Comparison of ENCODE assay signal across 10 mouse cellular contexts in genomic region chr15:85667906-85668590, GRCm38 (mm10).
DNase-seq lines count a peak whose midpoint lies in the region; ATAC-seq and TF ChIP-seq lines count a peak whose summit lies in the region.
"Had no signal": no experiment of that assay in that cellular context is flagged by ENCODE, and none has a peak within 500 bp of the region (broad histone marks: within the 10 kb centered on the region; RNA-seq: fewer than 3 reads in every experiment).

No protein-coding gene starts in this region.

- peak; percentile 24 for DNase-seq in adrenal gland, adult 2 months
- DNase-seq in adrenal gland, postnatal 14 days, result no peak
- DNase-seq in layer of hippocampus, adult 2 months (ENCODE audit: low spot score in 2 of 2), result no peak
- no peak for DNase-seq in layer of hippocampus, adult 8-10 months (ENCODE audit: low spot score in 2 of 2)
- DNase-seq in CH12.LX (ENCODE audit: extremely low read depth), result no peak
- no peak for DNase-seq in midbrain, postnatal 0 days (ENCODE audit: low spot score)
- no peak for DNase-seq in thymus, postnatal 0 days (ENCODE audit: low spot score)
- DNase-seq in left cerebral cortex, postnatal 4 days, result no peak
- DNase-seq: liver, postnatal 0 days had no signal

- H3K27ac ChIP-seq in layer of hippocampus, adult 2 months, result peak overlapping the region; percentile 100
- H3K27ac ChIP-seq in CH12.LX (ENCODE audit: insufficient read depth, low read depth), result no peak overlapping the region
- H3K27ac ChIP-seq in midbrain, postnatal 0 days (ENCODE audit: low read depth, low read length), result peak overlapping the region; percentile 71; the same call in 1 of the 2 replicates
- H3K27ac ChIP-seq: heart, embryonic 10.5 days had no signal

- dilution Hi-C loops in CH12.LX (cut with MboI; ENCODE audit: extremely low pct_ligation_motif_present, extremely low pct_unique_long_range_greater_than_20kb, low sequenced_read_pairs), result no loop called here

- H3K9ac ChIP-seq in CH12.LX (ENCODE audit: insufficient read depth, low read depth), result peak overlapping the region; percentile 91
- H3K9ac ChIP-seq in midbrain, postnatal 0 days (replicated peaks; ENCODE audit: low read length, poor library complexity, severe bottlenecking), result 0 out of 2 replicates have a peak overlapping the region, but pooled peaks have one; percentile 33
- H3K9ac ChIP-seq: liver, postnatal 0 days had no signal

- H3K4me2 ChIP-seq in CH12.LX (ENCODE audit: insufficient read depth, low read depth, poor library complexity, severe bottlenecking), result peak overlapping the region; percentile 93
- H3K4me2 ChIP-seq in midbrain, postnatal 0 days (ENCODE audit: low read depth, low read length, poor library complexity, severe bottlenecking), result peak overlapping the region; percentile 32

- peaks cover 0 to 3% of the 10 kb centered on the region in 2 experiments; a peak in 1 of 4 replicates for H3K4me1 ChIP-seq in CH12.LX (ENCODE audit: control insufficient read depth in 1 of 2, insufficient read depth in 2 of 2)
- peaks cover 4% of the 10 kb centered on the region; the same call in 1 of the 2 replicates for H3K4me1 ChIP-seq in midbrain, postnatal 0 days (ENCODE audit: insufficient read depth, low read length)

- 65% methylated on average over 7 of the region's 7 CpGs for WGBS in midbrain, postnatal 0 days

- no peaks in the 10 kb centered on the region for H3K36me3 ChIP-seq in CH12.LX (replicated peaks in 1 of 2; ENCODE audit: control insufficient read depth in 1 of 2, insufficient read depth in 1 of 2, low read length in 1 of 2)
- H3K36me3 ChIP-seq in midbrain, postnatal 0 days (ENCODE audit: insufficient read depth, low read length), result no peaks in the 10 kb centered on the region
- H3K36me3 ChIP-seq: heart, embryonic 10.5 days had no signal

- no peaks in the 10 kb centered on the region for H3K27me3 ChIP-seq in CH12.LX (replicated peaks)
- peaks cover 7% of the 10 kb centered on the region; the same call in 1 of the 2 replicates for H3K27me3 ChIP-seq in midbrain, postnatal 0 days (ENCODE audit: insufficient read depth, low read length)

- no peak for ATAC-seq in midbrain, postnatal 0 days (ENCODE audit: low FRiP score)
- ATAC-seq: liver, postnatal 0 days had no signal

- no peak for TF ChIP-seq RAD21 in CH12.LX (IDR thresholded peaks at IDR 0.05; ENCODE audit: low read depth, low read length)

- TF ChIP-seq EP300 in CH12.LX (IDR thresholded peaks at IDR 0.05; ENCODE audit: low read length), result no peak

- TF ChIP-seq POLR2A in CH12.LX (IDR thresholded peaks at IDR 0.05; ENCODE audit: low read depth, low read length), result no peak

- peak overlapping the region; percentile 92 for H3K4me3 ChIP-seq in layer of hippocampus, adult 2 months
- peak overlapping the region in 2 of 3 experiments; percentile 39 to 42 for H3K4me3 ChIP-seq in CH12.LX (replicated peaks in 1 of 3; ENCODE audit: low read depth in 2 of 3, low read length in 2 of 3, poor library complexity in 1 of 3)
- no peak overlapping the region for H3K4me3 ChIP-seq in midbrain, postnatal 0 days (ENCODE audit: low read depth, low read length)
- H3K4me3 ChIP-seq: heart, embryonic 10.5 days had no signal

- in situ Hi-C loops in CH12.LX (cut with MboI; ENCODE audit: low pct_ligation_motif_present, low pct_unique_long_range_greater_than_20kb, low sequenced_read_pairs), result no loop called here

- no peak for TF ChIP-seq CTCF in layer of hippocampus, adult 2 months (conservative IDR thresholded peaks at IDR 0.05)
- TF ChIP-seq CTCF in CH12.LX (conservative IDR thresholded peaks at IDR 0.05 in 1 of 2, IDR thresholded peaks at IDR 0.05 in 1 of 2; ENCODE audit: low read depth in 2 of 2, low read length in 2 of 2), result no peak
- TF ChIP-seq CTCF in midbrain, postnatal 0 days (IDR thresholded peaks at IDR 0.05), result no peak

- peaks cover 18% of the 10 kb centered on the region for H3K9me3 ChIP-seq in CH12.LX (replicated peaks; ENCODE audit: low read length)
- no peaks in the 10 kb centered on the region for H3K9me3 ChIP-seq in midbrain, postnatal 0 days (ENCODE audit: low read length)
- H3K9me3 ChIP-seq: heart, embryonic 10.5 days had no signal

- H3K79me2 ChIP-seq in CH12.LX (replicated peaks; ENCODE audit: control insufficient read depth, extremely low read depth, insufficient read depth, poor library complexity, severe bottlenecking), result no peaks in the 10 kb centered on the region

- intact Hi-C loops in left cerebral cortex, postnatal 4 days (cut with DNase I), result no loop called here

TF ChIP-seq in CH12.LX, 34 proteins besides CTCF, POLR2A, EP300 and RAD21:
- TF ChIP-seq ZNF384 (IDR thresholded peaks at IDR 0.05; ENCODE audit: low read depth, low read length) (peak; percentile 62; the same call in 1 of the 2 replicates), BHLHE40 (IDR thresholded peaks at IDR 0.05; ENCODE audit: low read depth, low read length) (no peak)
